Mouse (Mus musculus) ES-Bruce4 (cell line): Measurements from ENCODE around the gene Hist1h2ag.

Experiments used
- CTCF ChIP-seq: IDR thresholded peaks from one replicate; pipeline ENCODE4 v1.8.1; 2011; ENCODE audit warnings: low read depth, low read length
- EP300 ChIP-seq: IDR thresholded peaks from 2 replicates; pipeline ENCODE4 v1.6.1; 2011; ENCODE audit warnings: low read depth, low read length; ENCODE audit not compliant: insufficient read depth
- POLR2A ChIP-seq: IDR thresholded peaks from one replicate; pipeline ENCODE4 v1.8.1; 2011; ENCODE audit warnings: low read length; ENCODE audit not compliant: insufficient read depth

DNA sequence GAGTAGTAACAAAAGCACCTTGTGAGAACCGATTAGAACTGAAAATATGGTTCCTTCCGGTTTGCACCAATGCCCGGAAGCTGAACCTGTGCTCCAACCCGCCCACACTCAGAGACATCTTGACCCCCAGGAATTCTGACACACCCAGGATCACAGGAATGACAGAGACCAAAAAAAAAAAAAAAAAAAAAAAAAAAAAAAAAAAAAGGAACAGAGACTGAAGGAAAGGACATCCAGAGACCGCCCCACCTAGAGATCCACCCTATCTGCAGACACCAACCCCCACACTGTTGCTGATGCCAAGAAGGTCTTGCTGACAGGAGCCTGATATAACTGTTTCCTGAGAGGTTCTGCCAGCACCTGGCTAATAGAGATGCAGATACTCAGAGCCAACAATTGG is 50.2 kb downstream of the Hist1h2ag start:
- TF ChIP-seq CTCF: no peak
- TF ChIP-seq POLR2A: no peak
- no peak for TF ChIP-seq EP300
